In genomic region chr11:11828251-11828650, GRCm38 (mm10) we compare ENCODE assay signal across 9 mouse cellular contexts. TPM values are rescaled to one million over a fixed set of nuclear protein-coding genes. Genes with fewer than 3 reads are reported as not detected.
DNase-seq lines count a peak whose midpoint lies in the region; ATAC-seq and TF ChIP-seq lines count a peak whose summit lies in the region.
"Had no signal": no experiment of that assay in that cellular context is flagged by ENCODE, and none has a peak within 500 bp of the region (broad histone marks: within the 10 kb centered on the region; RNA-seq: fewer than 3 reads in every experiment).

No protein-coding gene starts in this region.

- H3K4me3 ChIP-seq in lung, postnatal 0 days (ENCODE audit: low read depth, low read length) = no peak overlapping the region
- H3K4me3 ChIP-seq in intestine, embryonic 15.5 days (replicated peaks) = no peak overlapping the region
- H3K4me3 ChIP-seq in stomach, embryonic 14.5 days (ENCODE audit: low read depth, low read length) = no peak overlapping the region

- DNase-seq in embryo, embryonic 10 days (ENCODE audit: low spot score) = peak; percentile 69
- DNase-seq in embryo, embryonic 9.5 days (ENCODE audit: extremely low spot score) = no peak
- DNase-seq in lung, postnatal 0 days (ENCODE audit: low spot score) = no peak
- no peak for DNase-seq in lung, postnatal 14 days
- DNase-seq in right cerebral cortex, postnatal 14 days = no peak
- DNase-seq in urinary bladder, postnatal 14 days (ENCODE audit: low spot score) = no peak
- DNase-seq: kidney, postnatal 25 days had no signal

- WGBS in lung, postnatal 0 days = 29% methylated on average over 5 of the region's 5 CpGs
- 49% methylated on average over 5 of the region's 5 CpGs for whole genome bisulfite sequencing in intestine, embryonic 15.5 days
- 37% methylated on average over 5 of the region's 5 CpGs for WGBS in stomach, embryonic 14.5 days

- no peak for TF ChIP-seq CTCF in lung, postnatal 0 days (IDR thresholded peaks at IDR 0.05)

- peaks cover 22% of the 10 kb centered on the region; the same call in 1 of the 2 replicates for H3K4me1 ChIP-seq in lung, postnatal 0 days (ENCODE audit: insufficient read depth, low read depth, low read length)
- H3K4me1 ChIP-seq in intestine, embryonic 15.5 days (replicated peaks) = peaks cover 58% of the 10 kb centered on the region
- H3K4me1 ChIP-seq in stomach, embryonic 14.5 days (ENCODE audit: control insufficient read depth, insufficient read depth, low read length) = peaks cover 57% of the 10 kb centered on the region

- no peaks in the 10 kb centered on the region for H3K9me3 ChIP-seq in lung, postnatal 0 days (ENCODE audit: low read length)
- H3K9me3 ChIP-seq in intestine, embryonic 15.5 days = no peaks in the 10 kb centered on the region
- H3K9me3 ChIP-seq in stomach, embryonic 14.5 days (ENCODE audit: control insufficient read depth, low read depth, low read length) = no peaks in the 10 kb centered on the region

- H3K27ac ChIP-seq in lung, postnatal 0 days (ENCODE audit: low read length) = peak overlapping the region; percentile 27; the same call in 1 of the 2 replicates
- H3K27ac ChIP-seq in intestine, embryonic 15.5 days = peak overlapping the region; percentile 78
- peak overlapping the region; percentile 92; the same call in 1 of the 2 replicates for H3K27ac ChIP-seq in stomach, embryonic 14.5 days (ENCODE audit: low read length)

- no peak overlapping the region for H3K4me2 ChIP-seq in lung, postnatal 0 days (replicated peaks; ENCODE audit: low read depth, low read length)
- H3K4me2 ChIP-seq in intestine, embryonic 15.5 days (replicated peaks) = no peak overlapping the region
- H3K4me2 ChIP-seq in stomach, embryonic 14.5 days (replicated peaks; ENCODE audit: low read depth, low read length) = no peak overlapping the region

- H3K36me3 ChIP-seq in lung, postnatal 0 days (ENCODE audit: insufficient read depth, low read length) = no peaks in the 10 kb centered on the region
- H3K36me3 ChIP-seq in intestine, embryonic 15.5 days = no peaks in the 10 kb centered on the region; the same call in 1 of the 2 replicates
- no peaks in the 10 kb centered on the region for H3K36me3 ChIP-seq in stomach, embryonic 14.5 days (ENCODE audit: control insufficient read depth, insufficient read depth, low read length)

- ATAC-seq in lung, postnatal 0 days = no peak
- no peak for ATAC-seq in intestine, embryonic 15.5 days
- ATAC-seq in stomach, embryonic 14.5 days (ENCODE audit: insufficient number of reproducible peaks, insufficient read depth, low FRiP score, low read depth) = peak; percentile 18; the same call in 1 of the 2 replicates

- no peaks in the 10 kb centered on the region for H3K27me3 ChIP-seq in lung, postnatal 0 days (replicated peaks; ENCODE audit: insufficient read depth, low read length)
- no peaks in the 10 kb centered on the region for H3K27me3 ChIP-seq in intestine, embryonic 15.5 days (replicated peaks)
- H3K27me3 ChIP-seq in stomach, embryonic 14.5 days (ENCODE audit: control insufficient read depth, insufficient read depth, low read length) = no peaks in the 10 kb centered on the region

- no peak for TF ChIP-seq EP300 in lung, postnatal 0 days (IDR thresholded peaks at IDR 0.05)

- H3K9ac ChIP-seq in lung, postnatal 0 days (replicated peaks; ENCODE audit: low read depth) = no peak overlapping the region
- H3K9ac ChIP-seq in intestine, embryonic 15.5 days = no peak overlapping the region
- H3K9ac ChIP-seq in stomach, embryonic 14.5 days (replicated peaks; ENCODE audit: low read depth, low read length) = no peak overlapping the region

RNA-seq across cellular contexts. Expression of gene Fignl1, which starts 19.5 kb away (rescaled TPM):
- 4.2 and 5.6 TPM in 2 replicates for polyA plus RNA-seq in lung, postnatal 0 days (2015; fragmentation: Nextera tagmentation; extraction: Ambion mirVana)
- 46.9 and 52.8 TPM in 2 replicates for polyA plus RNA-seq in intestine, embryonic 15.5 days (2015; fragmentation: Nextera tagmentation; extraction: Ambion mirVana)
- polyA plus RNA-seq in stomach, embryonic 14.5 days (2014; fragmentation: Nextera tagmentation; extraction: Ambion mirVana) = 52.6 and 56.5 TPM in 2 replicates

Comparison
In these comparisons a context has a peak if more than half of its experiments do, and no peak if none do; other contexts are left out.
1. H3K27ac ChIP-seq: peak in every context shown above with its lines; median percentile 92 in stomach, embryonic 14.5 days; 78 in intestine, embryonic 15.5 days; 27 in lung, postnatal 0 days.